Mouse (Mus musculus) lung, postnatal 0 days (tissue): ENCODE measurements at regions not wholly inside any gene's neighbourhood (a gene's known extent, or its start where the extent isn't known, plus 50 kb on each side); places are given as distances from the start of the nearest gene placed in this dataset.

Source experiments
- ATAC-seq: fragments of 200-750 bp; cut with Nextera tagmentation; 2 replicates; pipeline ENCODE4 v1.8.0; 2017; ENCODE audit warnings: moderate library complexity
- DNase-seq: peaks from one replicate; pipeline ENCODE4 v3.0.0-alpha.2; 2016; ENCODE audit warnings: low spot score
- H3K27ac ChIP-seq: fragments of 300-500 bp; sonication (generic); 2 replicates; pipeline ENCODE4 v1.5.1; 2014; ENCODE audit warnings: antibody characterized with exemption, mild to moderate bottlenecking, low read length, mixed read lengths
- H3K27me3 ChIP-seq: fragments of 300-500 bp; sonication (generic); replicated peaks from 2 replicates; pipeline ENCODE4 v1.6.1; 2014; ENCODE audit warnings: low read length, mixed read lengths; ENCODE audit not compliant: insufficient read depth
- H3K36me3 ChIP-seq: fragments of 300-500 bp; sonication (generic); 2 replicates; pipeline ENCODE4 v1.6.1; 2014; ENCODE audit warnings: low read length, mixed read lengths; ENCODE audit not compliant: insufficient read depth
- H3K4me1 ChIP-seq: fragments of 300-500 bp; sonication (generic); 2 replicates; pipeline ENCODE4 v1.6.1; 2014; ENCODE audit warnings: antibody characterized with exemption, low read depth, low read length, mixed read lengths; ENCODE audit not compliant: insufficient read depth
- H3K4me2 ChIP-seq: fragments of 300-500 bp; sonication (generic); replicated peaks from 2 replicates; pipeline ENCODE4 v1.6.1; 2014; ENCODE audit warnings: low read depth, mild to moderate bottlenecking, low read length, moderate library complexity, mixed read lengths
- H3K4me3 ChIP-seq: fragments of 300-500 bp; sonication (generic); 2 replicates; pipeline ENCODE4 v1.5.1; 2014; ENCODE audit warnings: low read depth, low read length
- H3K9ac ChIP-seq: fragments of 300-500 bp; sonication (generic); replicated peaks from 2 replicates; pipeline ENCODE4 v1.6.1; 2014; ENCODE audit warnings: low read depth, mild to moderate bottlenecking
- H3K9me3 ChIP-seq: fragments of 300-500 bp; sonication (generic); 2 replicates; pipeline ENCODE4 v1.6.1; 2016; ENCODE audit warnings: low read length, mixed read lengths
- CTCF ChIP-seq: IDR thresholded peaks from 2 replicates; pipeline ENCODE4 v1.5.1; 2016; ENCODE audit warnings: antibody characterized with exemption, mild to moderate bottlenecking
- EP300 ChIP-seq: IDR thresholded peaks from 2 replicates; pipeline ENCODE4 v1.6.1; 2016; ENCODE audit warnings: antibody characterized with exemption, mild to moderate bottlenecking, control low read depth
- WGBS: fragments of 180-500 bp; shearing (Covaris S2); extraction: QIAGEN DNeasy Blood & Tissue Kit; methylation state at CpG from one replicate; pipeline ENCODE4 v1.1.7; 2014; 5-methylcytosine and 5-hydroxymethylcytosine counted together

- Histone ChIP-seq H3K27me3 (no peaks in the 10 kb centered on the region), H3K4me2 (no peak overlapping the region), H3K4me3 (no peak overlapping the region), H3K9ac (no peak overlapping the region), H3K27ac (no peak overlapping the region), H3K9me3 (no peaks in the 10 kb centered on the region), H3K4me1 (no peaks in the 10 kb centered on the region), H3K36me3 (no peaks in the 10 kb centered on the region)
- WGBS = 71% methylated on average over 6 of the region's 6 CpGs
- ATAC-seq (no peak), DNase-seq (no peak)
- TF ChIP-seq CTCF (no peak), EP300 (no peak)
Measured at GRCm38 (mm10) chr13:92940610-92941009, 96.0 kb downstream of the Mtx3 start.

GRCm38 (mm10) chr13:92948560-92948959, 104.0 kb downstream of the Mtx3 start:
- H3K4me1 ChIP-seq = no peaks in the 10 kb centered on the region
- no peak overlapping the region for H3K4me3 ChIP-seq
- no peak for DNase-seq
- no peaks in the 10 kb centered on the region for H3K27me3 ChIP-seq
- 60% methylated on average over 2 of the region's 2 CpGs for WGBS
- ATAC-seq = no peak
- H3K9me3 ChIP-seq = no peaks in the 10 kb centered on the region
- H3K36me3 ChIP-seq = no peaks in the 10 kb centered on the region
- TF ChIP-seq CTCF (no peak), EP300 (no peak)
- no peak overlapping the region for H3K4me2 ChIP-seq
- no peak overlapping the region for H3K9ac ChIP-seq
- H3K27ac ChIP-seq = no peak overlapping the region

- no peak overlapping the region for H3K9ac ChIP-seq
- no peaks in the 10 kb centered on the region for H3K27me3 ChIP-seq
- WGBS = 38% methylated on average over 4 of the region's 4 CpGs
- TF ChIP-seq CTCF = no peak
- TF ChIP-seq EP300 = no peak
- H3K27ac ChIP-seq = no peak overlapping the region
- H3K4me2 ChIP-seq = no peak overlapping the region
- H3K4me3 ChIP-seq = no peak overlapping the region
- ATAC-seq = no peak
- H3K9me3 ChIP-seq = no peaks in the 10 kb centered on the region
- H3K36me3 ChIP-seq = no peaks in the 10 kb centered on the region
- DNase-seq = no peak
- no peaks in the 10 kb centered on the region for H3K4me1 ChIP-seq
Measured at GRCm38 (mm10) chr13:92960031-92960430, 115.5 kb downstream of the Mtx3 start.

- Histone ChIP-seq H3K27ac (no peak overlapping the region), H3K9me3 (no peaks in the 10 kb centered on the region), H3K4me1 (no peaks in the 10 kb centered on the region), H3K27me3 (no peaks in the 10 kb centered on the region), H3K4me3 (no peak overlapping the region), H3K36me3 (no peaks in the 10 kb centered on the region), H3K4me2 (no peak overlapping the region), H3K9ac (no peak overlapping the region)
- TF ChIP-seq EP300 (no peak), CTCF (no peak)
- 77% methylated on average over 5 of the region's 5 CpGs for WGBS
- ATAC-seq (no peak), DNase-seq (no peak)
Measured at GRCm38 (mm10) chr13:92962625-92963024, 118.1 kb downstream of the Mtx3 start.

- TF ChIP-seq CTCF = no peak
- TF ChIP-seq EP300 = no peak
- WGBS = 88% methylated on average over 2 of the region's 2 CpGs
Measured at GRCm38 (mm10) chr13:92963351-92963895, 118.9 kb downstream of the Mtx3 start.

GRCm38 (mm10) chr13:92964213-92964743, 119.7 kb downstream of the Mtx3 start:
- WGBS = 65% methylated on average over 5 of the region's 5 CpGs
- Histone ChIP-seq H3K4me1 (no peaks in the 10 kb centered on the region), H3K9ac (no peak overlapping the region), H3K4me2 (no peak overlapping the region), H3K4me3 (no peak overlapping the region), H3K27me3 (no peaks in the 10 kb centered on the region), H3K9me3 (no peaks in the 10 kb centered on the region), H3K36me3 (no peaks in the 10 kb centered on the region), H3K27ac (no peak overlapping the region)
- TF ChIP-seq CTCF = no peak
- DNase-seq (no peak), ATAC-seq (no peak)

More at GRCm38 (mm10) chr13:92963351-92963895, 118.9 kb downstream of the Mtx3 start:
- H3K9ac ChIP-seq = no peak overlapping the region
- ATAC-seq (no peak), DNase-seq (no peak)
- no peaks in the 10 kb centered on the region for H3K4me1 ChIP-seq
- no peak overlapping the region for H3K4me3 ChIP-seq
- H3K27me3 ChIP-seq = no peaks in the 10 kb centered on the region
- H3K36me3 ChIP-seq = no peaks in the 10 kb centered on the region
- H3K9me3 ChIP-seq = no peaks in the 10 kb centered on the region
- no peak overlapping the region for H3K4me2 ChIP-seq
- H3K27ac ChIP-seq = no peak overlapping the region
